Comparison of ENCODE assay signal across 11 mouse cellular contexts in the genomic region with DNA sequence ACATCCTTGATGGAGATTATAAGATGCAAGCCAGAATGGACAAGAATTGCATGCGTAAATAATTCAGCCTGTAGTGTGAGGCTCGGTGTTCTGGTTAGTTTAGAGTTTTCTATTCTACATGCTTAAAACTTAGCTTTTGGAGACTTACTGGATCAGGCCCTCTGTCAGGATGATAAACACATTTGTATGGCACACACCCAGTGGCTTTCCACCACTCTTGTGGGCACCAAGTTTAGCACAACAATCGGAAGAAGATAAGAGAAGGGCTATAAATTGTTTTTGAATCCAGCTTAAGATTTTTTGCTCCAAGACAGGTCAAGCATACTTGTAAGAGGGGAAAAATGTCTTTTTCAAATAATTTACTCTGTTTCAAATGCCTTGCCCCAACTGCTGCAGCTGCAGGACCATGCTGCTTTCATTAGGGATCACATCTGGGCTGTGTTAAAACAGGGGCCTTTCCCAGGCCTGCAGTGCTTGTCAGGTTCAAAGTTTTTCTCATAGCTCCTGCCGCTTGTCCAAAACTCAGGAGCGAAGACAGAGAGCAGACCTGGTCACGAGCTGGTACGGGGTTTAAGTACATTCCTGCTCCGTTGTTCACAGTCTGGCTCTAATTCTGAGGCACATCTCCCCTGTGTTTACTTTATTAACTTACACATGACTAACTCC.
DNase-seq lines count a peak whose midpoint lies in the region; ATAC-seq lines count a peak whose summit lies in the region.
"Had no signal": no experiment of that assay in that cellular context is flagged by ENCODE, and none has a peak within 500 bp of the region (broad histone marks: within the 10 kb centered on the region; RNA-seq: fewer than 3 reads in every experiment).

No protein-coding gene starts in this region.

- no peaks in the 10 kb centered on the region for H3K36me3 ChIP-seq in hindbrain, embryonic 11.5 days (ENCODE audit: control insufficient read depth, insufficient read depth, low read length)
- H3K36me3 ChIP-seq in hindbrain, embryonic 12.5 days, result no peaks in the 10 kb centered on the region
- H3K36me3 ChIP-seq in embryonic facial prominence, embryonic 15.5 days, result no peaks in the 10 kb centered on the region
- no peaks in the 10 kb centered on the region for H3K36me3 ChIP-seq in neural tube, embryonic 11.5 days (ENCODE audit: control insufficient read depth, insufficient read depth, low read length)
- no peaks in the 10 kb centered on the region for H3K36me3 ChIP-seq in kidney, embryonic 15.5 days
- H3K36me3 ChIP-seq: G1E; hindbrain, embryonic 13.5 days; liver, embryonic 15.5 days had no signal

- no peak overlapping the region for H3K4me2 ChIP-seq in hindbrain, embryonic 11.5 days (replicated peaks; ENCODE audit: low read depth, low read length)
- H3K4me2 ChIP-seq in hindbrain, embryonic 12.5 days (replicated peaks), result no peak overlapping the region
- H3K4me2 ChIP-seq in embryonic facial prominence, embryonic 15.5 days (replicated peaks), result peak overlapping the region; percentile 34
- no peak overlapping the region for H3K4me2 ChIP-seq in neural tube, embryonic 11.5 days (ENCODE audit: low read depth)
- H3K4me2 ChIP-seq in kidney, embryonic 15.5 days, result no peak overlapping the region
- H3K4me2 ChIP-seq: hindbrain, embryonic 13.5 days; liver, embryonic 15.5 days had no signal

- 0 out of 2 replicates have a peak, but pooled peaks have one; percentile 27 for ATAC-seq in hindbrain, embryonic 11.5 days (ENCODE audit: low FRiP score)
- ATAC-seq in hindbrain, embryonic 12.5 days (ENCODE audit: low FRiP score), result no peak
- ATAC-seq in common myeloid progenitor, adult 5-6 weeks (replicated peaks; ENCODE audit: low read depth, poor library complexity, severe bottlenecking), result peak; percentile 66; the same call in 1 of the 2 replicates
- peak; percentile 73 for ATAC-seq in embryonic facial prominence, embryonic 15.5 days (ENCODE audit: insufficient number of reproducible peaks, low FRiP score, low TSS enrichment, low read depth)
- ATAC-seq in neural tube, embryonic 11.5 days (ENCODE audit: insufficient read depth, low FRiP score, low TSS enrichment), result no peak
- ATAC-seq in kidney, embryonic 15.5 days (replicated peaks; ENCODE audit: low FRiP score), result no peak

- H3K4me1 ChIP-seq in hindbrain, embryonic 11.5 days (replicated peaks; ENCODE audit: control insufficient read depth, insufficient read depth, low read length), result no peaks in the 10 kb centered on the region
- peaks cover 7% of the 10 kb centered on the region; the same call in 1 of the 2 replicates for H3K4me1 ChIP-seq in hindbrain, embryonic 12.5 days
- peaks cover 9% of the 10 kb centered on the region for H3K4me1 ChIP-seq in embryonic facial prominence, embryonic 15.5 days
- H3K4me1 ChIP-seq in neural tube, embryonic 11.5 days (ENCODE audit: control insufficient read depth, insufficient read depth, low read length), result no peaks in the 10 kb centered on the region
- H3K4me1 ChIP-seq in kidney, embryonic 15.5 days, result no peaks in the 10 kb centered on the region
- H3K4me1 ChIP-seq: liver, embryonic 15.5 days had no signal

- H3K27me3 ChIP-seq in hindbrain, embryonic 11.5 days (ENCODE audit: control insufficient read depth, insufficient read depth, low read length), result no peaks in the 10 kb centered on the region
- H3K27me3 ChIP-seq in hindbrain, embryonic 12.5 days, result no peaks in the 10 kb centered on the region
- no peaks in the 10 kb centered on the region for H3K27me3 ChIP-seq in embryonic facial prominence, embryonic 15.5 days
- H3K27me3 ChIP-seq in neural tube, embryonic 11.5 days (ENCODE audit: control insufficient read depth, insufficient read depth, low read length), result no peaks in the 10 kb centered on the region
- no peaks in the 10 kb centered on the region for H3K27me3 ChIP-seq in kidney, embryonic 15.5 days
- H3K27me3 ChIP-seq: liver, embryonic 15.5 days had no signal

- peak; percentile 57 for DNase-seq in hindbrain, embryonic 11.5 days (ENCODE audit: low spot score)
- peak; percentile 26 for DNase-seq in neural tube, embryonic 11.5 days (ENCODE audit: low spot score)
- no peak for DNase-seq in thymus, postnatal 25 days
- DNase-seq: right cerebral cortex, postnatal 4 days had no signal

- H3K9me3 ChIP-seq in hindbrain, embryonic 11.5 days (ENCODE audit: control insufficient read depth, low read length), result no peaks in the 10 kb centered on the region
- no peaks in the 10 kb centered on the region for H3K9me3 ChIP-seq in hindbrain, embryonic 12.5 days (replicated peaks)
- H3K9me3 ChIP-seq in embryonic facial prominence, embryonic 15.5 days (replicated peaks), result no peaks in the 10 kb centered on the region
- no peaks in the 10 kb centered on the region for H3K9me3 ChIP-seq in neural tube, embryonic 11.5 days (ENCODE audit: control insufficient read depth, low read length)
- no peaks in the 10 kb centered on the region for H3K9me3 ChIP-seq in kidney, embryonic 15.5 days (replicated peaks)
- H3K9me3 ChIP-seq: G1E; hindbrain, embryonic 13.5 days; liver, embryonic 15.5 days had no signal

- no peak overlapping the region for H3K27ac ChIP-seq in hindbrain, embryonic 11.5 days (ENCODE audit: low read depth, low read length)
- H3K27ac ChIP-seq in hindbrain, embryonic 12.5 days, result no peak overlapping the region
- peak overlapping the region; percentile 48; the same call in 1 of the 2 replicates for H3K27ac ChIP-seq in embryonic facial prominence, embryonic 15.5 days (replicated peaks)
- H3K27ac ChIP-seq in neural tube, embryonic 11.5 days (ENCODE audit: low read depth, low read length), result no peak overlapping the region
- H3K27ac ChIP-seq in kidney, embryonic 15.5 days, result no peak overlapping the region
- H3K27ac ChIP-seq: hindbrain, embryonic 13.5 days; liver, embryonic 15.5 days had no signal

- no peak overlapping the region for H3K4me3 ChIP-seq in hindbrain, embryonic 11.5 days (ENCODE audit: low read depth, low read length)
- H3K4me3 ChIP-seq in hindbrain, embryonic 12.5 days, result no peak overlapping the region
- no peak overlapping the region for H3K4me3 ChIP-seq in embryonic facial prominence, embryonic 15.5 days (replicated peaks)
- H3K4me3 ChIP-seq in neural tube, embryonic 11.5 days (ENCODE audit: low read depth, low read length), result no peak overlapping the region
- no peak overlapping the region for H3K4me3 ChIP-seq in kidney, embryonic 15.5 days (replicated peaks)
- H3K4me3 ChIP-seq: hindbrain, embryonic 13.5 days; liver, embryonic 15.5 days had no signal

- WGBS in hindbrain, embryonic 11.5 days, result 47% methylated on average over 8 of the region's 8 CpGs
- 41% methylated on average over 8 of the region's 8 CpGs for WGBS in hindbrain, embryonic 12.5 days
- 24% methylated on average over 8 of the region's 8 CpGs for WGBS in embryonic facial prominence, embryonic 15.5 days
- 44% methylated on average over 8 of the region's 8 CpGs for WGBS in neural tube, embryonic 11.5 days
- WGBS in kidney, embryonic 15.5 days, result 58% methylated on average over 8 of the region's 8 CpGs

- H3K9ac ChIP-seq in hindbrain, embryonic 11.5 days (ENCODE audit: low read depth, low read length), result no peak overlapping the region
- no peak overlapping the region for H3K9ac ChIP-seq in hindbrain, embryonic 12.5 days
- H3K9ac ChIP-seq in embryonic facial prominence, embryonic 15.5 days, result no peak overlapping the region
- no peak overlapping the region for H3K9ac ChIP-seq in neural tube, embryonic 11.5 days (ENCODE audit: low read length)
- H3K9ac ChIP-seq in kidney, embryonic 15.5 days, result no peak overlapping the region
- H3K9ac ChIP-seq: hindbrain, embryonic 13.5 days; liver, embryonic 15.5 days had no signal

Comparison
In these comparisons a context has a peak if more than half of its experiments do, and no peak if none do; other contexts are left out.
1. ATAC-seq: peak in hindbrain, embryonic 11.5 days (single experiment), common myeloid progenitor, adult 5-6 weeks (single experiment) and embryonic facial prominence, embryonic 15.5 days (single experiment); none in hindbrain, embryonic 12.5 days (single experiment), neural tube, embryonic 11.5 days (single experiment) and kidney, embryonic 15.5 days (single experiment).